Mouse (Mus musculus): Measurements from ENCODE around the gene Fdxr.

The Fdxr gene

DNA sequence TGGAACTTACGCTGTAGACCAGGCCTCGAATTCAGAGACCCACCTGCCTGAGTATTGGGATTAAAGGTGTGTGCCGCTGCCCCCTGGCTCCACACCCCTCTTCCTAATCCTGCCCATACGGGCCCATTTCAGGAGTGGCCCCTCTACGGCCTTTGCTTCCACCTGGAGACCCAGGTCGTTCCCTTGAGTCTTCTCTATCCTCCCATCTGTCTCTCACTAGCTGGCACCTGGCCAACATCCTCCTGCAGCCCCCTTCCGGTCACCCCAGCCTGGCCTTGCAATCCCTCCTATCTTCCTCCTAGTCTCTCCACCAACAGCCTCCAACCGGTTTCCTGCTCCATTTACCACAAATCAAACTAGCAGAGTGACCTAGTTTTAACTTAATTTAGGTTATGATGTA, 13.0 kb upstream of the Fdxr start:
- DNase-seq (ENCODE audit: low read depth, low spot score) = no peak

DNA sequence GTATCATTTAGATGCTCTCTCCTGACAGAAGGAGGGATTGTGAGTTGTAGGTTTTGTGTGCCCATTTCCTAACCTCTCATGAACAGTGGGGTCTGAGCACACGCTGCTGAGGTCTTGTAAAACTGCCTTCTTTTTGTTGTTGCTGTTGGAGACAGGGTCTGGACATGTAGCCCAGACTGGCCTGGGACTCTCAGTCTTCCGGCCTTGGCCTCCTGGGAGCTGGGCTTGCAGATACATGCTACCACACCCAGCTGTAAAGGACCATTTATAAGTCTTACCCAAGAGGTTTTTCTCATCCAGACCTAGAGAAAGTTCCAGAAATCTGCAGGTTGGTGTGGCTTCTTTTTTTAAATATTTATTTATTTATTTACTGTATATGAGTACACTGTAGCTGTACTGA, 11.5 kb upstream of the Fdxr start:
- DNase-seq (ENCODE audit: low read depth, low spot score) = no peak

DNA sequence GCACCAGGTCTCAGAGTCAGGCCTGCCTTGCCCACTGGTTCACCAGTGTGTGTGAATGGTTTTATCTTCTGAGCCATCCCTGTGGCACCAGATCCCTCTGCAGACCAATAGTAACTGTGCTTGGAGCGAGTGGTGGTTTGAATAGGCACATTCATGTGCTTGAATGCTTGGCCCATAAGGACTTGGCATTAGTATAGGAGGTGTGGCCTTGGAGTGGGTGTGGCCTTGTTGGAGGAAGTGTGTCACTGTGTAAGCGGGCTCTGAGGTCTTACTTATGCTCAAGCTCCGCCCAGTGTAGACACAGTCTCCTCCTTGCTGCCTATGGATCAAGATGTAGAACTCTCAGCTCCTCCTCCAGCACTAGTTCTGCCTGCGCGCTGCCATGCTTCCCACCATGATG, 10.5 kb upstream of the Fdxr start:
- DNase-seq (ENCODE audit: low read depth, low spot score) = peak; percentile 17

- no peak for DNase-seq (ENCODE audit: low read depth, low spot score)
These were observed 9.5 kb upstream of the Fdxr start for GRCm38 (mm10) chr11:115286201-115286993.

DNA sequence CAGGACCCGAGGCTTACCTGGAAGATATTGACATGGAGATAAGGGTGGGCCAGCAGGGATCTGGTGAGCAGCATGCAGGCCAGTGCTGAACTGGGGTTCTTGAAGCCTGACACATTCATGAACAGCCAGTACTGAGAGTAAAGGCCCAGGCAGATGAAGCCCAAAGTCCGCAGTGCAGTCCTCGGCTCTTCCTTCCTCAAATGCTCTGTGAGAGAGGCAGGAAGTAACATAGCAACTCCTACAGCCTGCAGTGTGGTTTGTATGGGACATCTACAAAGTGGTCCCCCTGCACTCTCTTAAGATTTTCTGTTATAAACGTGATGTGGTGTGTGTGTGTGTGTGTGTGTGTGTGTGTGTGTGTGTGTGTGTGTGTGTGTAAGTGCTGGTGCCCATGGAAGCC, 8.4 kb upstream of the Fdxr start:
- no peak for DNase-seq (ENCODE audit: low read depth, low spot score)

DNA sequence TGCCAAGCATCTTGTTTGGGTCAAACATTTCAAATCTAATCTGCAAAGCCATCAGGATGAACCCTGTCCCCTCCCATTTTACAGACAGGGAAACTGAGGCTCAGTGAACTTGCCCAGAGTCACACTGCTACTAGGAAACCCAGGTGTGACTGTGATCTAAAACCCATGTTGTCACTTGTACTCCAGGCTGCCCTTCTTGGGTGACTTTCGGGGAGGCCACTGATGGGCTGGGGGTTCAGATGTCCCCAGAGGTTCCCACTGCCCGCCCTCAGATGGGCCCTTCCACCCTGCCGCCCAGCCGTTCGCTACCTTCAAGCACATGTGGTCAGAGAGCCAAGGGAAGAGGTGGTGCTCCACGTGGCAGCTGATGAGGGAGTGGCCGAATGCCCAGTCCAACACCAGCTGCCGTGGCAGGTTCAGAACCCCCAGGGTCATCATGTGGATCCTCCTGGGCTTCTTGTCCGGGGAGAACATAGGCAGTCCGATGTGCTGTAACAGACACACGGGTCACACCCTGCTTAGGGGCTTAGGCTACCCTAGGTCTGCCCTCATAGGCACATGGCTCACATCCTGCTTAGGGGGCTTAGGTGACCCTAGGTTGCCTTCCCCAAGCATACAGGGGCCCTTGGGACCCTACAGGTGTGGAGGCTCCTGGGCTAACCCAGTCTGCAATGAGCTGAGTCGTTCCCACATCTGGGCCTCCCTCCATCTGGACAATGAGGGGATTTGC, 7.2 kb upstream of the Fdxr start:
- no peak for DNase-seq (ENCODE audit: low read depth, low spot score)

GRCm38 (mm10) chr11:115283486-115283765, 6.6 kb upstream of the Fdxr start:
- no peak for DNase-seq (ENCODE audit: low read depth, low spot score)

- no peak for DNase-seq (ENCODE audit: low read depth, low spot score)
These were observed 6.1 kb upstream of the Fdxr start for GRCm38 (mm10) chr11:115282723-115283485.

DNA sequence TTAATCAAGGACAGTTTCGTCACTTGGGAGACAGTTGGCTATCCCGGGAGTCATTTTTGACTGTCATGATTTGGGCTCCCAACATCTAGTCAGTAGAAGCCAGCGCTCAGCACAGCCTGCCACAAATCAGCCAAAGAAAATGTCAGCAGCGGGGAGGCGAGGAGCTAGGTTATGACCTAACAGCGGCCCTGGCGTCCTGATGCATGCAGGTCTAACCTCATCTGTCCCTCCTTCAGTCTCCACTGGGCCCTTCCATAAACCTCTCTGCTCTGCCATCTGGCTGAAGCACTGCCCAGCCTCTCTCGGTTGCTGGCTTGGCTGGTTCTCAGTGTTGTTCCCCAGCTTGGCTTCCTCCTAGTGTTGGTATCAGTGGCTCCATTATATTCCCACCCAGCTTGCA, 5.4 kb upstream of the Fdxr start:
- DNase-seq (ENCODE audit: low read depth, low spot score) = no peak

GRCm38 (mm10) chr11:115279726-115280125, 2.9 kb upstream of the Fdxr start:
- peak; percentile 37 for DNase-seq (ENCODE audit: low read depth, low spot score)

GRCm38 (mm10) chr11:115278176-115278575, 1.3 kb upstream of the Fdxr start:
- DNase-seq (ENCODE audit: low read depth, low spot score) = no peak

GRCm38 (mm10) chr11:115277604-115277975, 740 bp upstream of the Fdxr start:
- peak; percentile 66 for DNase-seq (ENCODE audit: low read depth, low spot score)

DNA sequence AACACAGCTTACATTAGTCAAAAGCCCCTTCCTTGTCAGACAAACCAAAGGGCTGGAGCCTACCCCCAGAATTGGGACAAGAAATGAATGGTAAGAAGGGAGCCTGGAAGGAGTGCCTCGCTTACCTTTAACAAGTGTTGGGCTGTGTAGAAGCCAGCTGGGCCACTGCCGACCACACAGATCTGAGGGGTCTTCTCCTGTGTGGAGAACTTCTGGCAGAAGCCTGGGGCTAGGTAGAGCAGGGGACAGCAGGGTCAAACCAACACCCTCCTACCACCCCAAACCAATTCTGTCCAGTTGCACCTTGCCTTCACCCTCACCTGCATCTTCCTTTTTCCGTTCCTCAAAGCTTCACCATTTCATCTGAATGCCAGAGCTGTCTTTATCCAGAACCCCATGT, 896 bp downstream of the Fdxr start:
- no peak for DNase-seq (ENCODE audit: low read depth, low spot score)

GRCm38 (mm10) chr11:115275509-115275908, 1.3 kb downstream of the Fdxr start:
- peak; percentile 47 for DNase-seq (ENCODE audit: low read depth, low spot score)

- no peak for DNase-seq (ENCODE audit: low read depth, low spot score)
These were observed 2.1 kb downstream of the Fdxr start for GRCm38 (mm10) chr11:115274771-115275170.

- DNase-seq (ENCODE audit: low read depth, low spot score) = no peak
These were observed 2.7 kb downstream of the Fdxr start for GRCm38 (mm10) chr11:115274178-115274577.

GRCm38 (mm10) chr11:115273735-115274134, 3.1 kb downstream of the Fdxr start:
- no peak for DNase-seq (ENCODE audit: low read depth, low spot score)

GRCm38 (mm10) chr11:115272894-115273498, 3.9 kb downstream of the Fdxr start:
- no peak for DNase-seq (ENCODE audit: low read depth, low spot score)

- DNase-seq (ENCODE audit: low read depth, low spot score) = no peak
These were observed 5.4 kb downstream of the Fdxr start for GRCm38 (mm10) chr11:115271481-115271880.

- no peak for DNase-seq (ENCODE audit: low read depth, low spot score)
These were observed 5.8 kb downstream of the Fdxr start for GRCm38 (mm10) chr11:115271052-115271451.

DNA sequence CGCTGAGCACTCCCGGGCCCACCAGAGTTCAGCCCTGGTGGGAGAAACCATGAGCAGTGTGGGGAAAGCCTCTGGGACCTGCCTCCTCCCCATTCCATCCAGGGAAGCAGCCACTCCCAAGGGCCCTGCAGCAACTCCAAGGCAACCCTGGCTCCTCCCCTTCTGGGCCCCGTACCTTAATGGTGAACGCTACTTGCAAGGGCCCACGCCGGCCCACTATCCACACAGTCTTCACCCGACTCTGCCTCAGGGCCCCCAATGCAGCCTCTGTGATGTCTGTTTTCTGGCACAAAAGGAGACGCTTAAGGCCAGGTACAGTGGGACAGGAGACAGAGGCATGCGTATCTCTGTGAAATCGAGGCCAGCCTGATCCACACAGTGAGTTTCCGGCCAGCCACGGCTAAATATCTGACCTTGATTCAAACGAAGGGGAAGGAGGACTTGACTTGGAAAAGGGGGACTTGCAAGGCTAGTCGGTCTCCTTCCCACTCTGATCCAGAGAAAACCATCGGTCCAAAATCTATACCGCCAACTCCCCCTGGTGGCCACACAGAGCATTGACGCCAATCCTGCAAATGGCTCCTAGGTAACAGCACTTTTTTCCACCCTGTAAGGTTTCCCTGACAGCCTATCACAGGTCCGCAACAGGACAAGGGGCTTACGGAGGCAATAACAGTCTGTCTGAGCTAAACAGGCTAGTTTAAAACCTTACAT, 6.5 kb downstream of the Fdxr start:
- peak; percentile 70 for DNase-seq (ENCODE audit: low read depth, low spot score)

Data from A20 (cell line).